Mouse (Mus musculus): ENCODE results near the gene Hist1h2ah.
A peak's percentile ranks its signal among the peaks of the same experiment; 100 is the strongest.

Hist1h2ah gene

GRCm38 (mm10) chr13:22008707-22009106 lies 26.7 kb downstream of the Hist1h2ah start:
- no peak for DNase-seq (ENCODE audit: low read depth, low spot score)

DNA sequence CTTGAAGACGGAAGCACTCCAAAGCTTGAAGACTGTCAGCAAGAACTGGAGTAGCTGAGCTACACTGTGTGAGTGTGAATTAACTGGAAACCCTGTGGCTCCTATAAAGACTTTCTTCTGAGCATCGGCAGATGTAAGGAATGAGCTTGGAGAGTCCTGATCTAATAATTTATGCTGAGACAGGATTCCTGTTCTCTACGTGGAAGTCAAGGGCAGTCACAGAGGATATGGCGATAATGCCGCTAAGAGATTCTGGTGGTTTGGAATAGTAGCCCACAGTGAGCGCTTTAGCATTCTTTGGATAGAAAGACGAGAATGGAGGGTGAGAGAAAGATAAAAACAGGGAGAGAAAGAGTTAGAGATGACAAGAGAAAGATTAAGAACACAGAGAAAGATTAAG lies 27.5 kb downstream of the Hist1h2ah start:
- DNase-seq (ENCODE audit: low read depth, low spot score), result no peak

- no peak for DNase-seq (ENCODE audit: low read depth, low spot score)
Measured at GRCm38 (mm10) chr13:22007121-22007510, 28.3 kb downstream of the Hist1h2ah start.

DNA sequence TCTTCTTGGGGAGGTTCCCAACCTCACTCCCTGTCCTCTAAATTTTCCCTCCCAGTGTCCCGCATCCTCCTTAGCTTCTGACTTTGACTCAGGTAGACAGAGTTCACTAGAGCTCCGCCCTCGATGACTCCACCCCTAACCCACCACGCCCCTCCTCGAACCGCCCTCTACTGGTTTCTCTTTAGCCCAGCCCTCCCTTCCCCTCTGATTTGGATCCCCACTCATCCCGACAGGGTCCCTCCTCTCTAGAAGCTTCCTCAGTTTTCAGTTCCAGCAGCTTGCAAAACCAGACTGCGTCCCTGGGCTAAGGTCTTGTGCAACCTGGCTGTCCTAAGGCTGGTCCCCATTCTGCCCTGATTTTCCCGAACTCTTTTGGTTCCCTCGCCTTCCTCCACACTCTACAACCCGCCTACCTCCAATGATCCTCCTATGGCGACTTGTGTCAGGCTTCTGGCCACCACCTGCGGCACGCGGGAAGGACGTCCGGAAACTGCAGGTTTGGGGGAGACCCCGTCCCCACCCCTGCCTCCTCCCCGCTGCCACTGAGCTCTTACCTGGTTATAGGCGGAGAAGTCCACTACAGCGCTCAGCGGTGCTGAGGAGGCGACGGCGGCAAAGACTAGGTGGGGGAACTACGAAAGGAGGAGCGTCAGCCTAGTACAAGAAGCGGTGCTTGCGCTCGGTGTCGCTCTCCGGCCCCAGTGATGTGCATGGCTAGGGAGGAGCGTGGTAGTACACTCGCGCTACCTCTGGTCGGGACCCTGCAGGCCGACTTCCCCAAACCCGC lies 28.8 kb downstream of the Hist1h2ah start:
- peak; percentile 75 for DNase-seq (ENCODE audit: low read depth, low spot score)

- DNase-seq (ENCODE audit: low read depth, low spot score), result peak; percentile 51
Measured at GRCm38 (mm10) chr13:22005605-22006333, 29.6 kb downstream of the Hist1h2ah start.

DNA sequence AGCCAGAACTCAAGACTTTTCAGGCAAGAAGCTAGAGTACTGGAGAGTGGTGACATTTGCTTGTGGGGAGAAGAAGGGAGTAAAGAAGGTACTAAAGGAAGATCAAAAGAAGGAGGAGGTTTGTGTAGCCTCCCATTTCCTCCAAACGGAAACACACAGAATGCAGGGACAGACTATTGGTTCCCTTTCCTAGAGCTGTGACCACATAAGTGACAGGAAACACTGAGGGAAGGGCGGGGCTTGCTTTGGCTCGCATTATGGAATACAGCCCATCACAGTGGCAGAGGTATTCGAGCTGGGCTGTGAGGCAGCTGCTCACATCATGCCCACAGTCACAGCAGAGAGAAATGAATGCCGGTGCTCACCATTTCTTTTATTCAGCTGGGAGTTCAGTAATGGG lies 33.5 kb downstream of the Hist1h2ah start:
- DNase-seq (ENCODE audit: low read depth, low spot score), result no peak

GRCm38 (mm10) chr13:22001346-22001745 lies 34.0 kb downstream of the Hist1h2ah start:
- DNase-seq (ENCODE audit: low read depth, low spot score), result no peak

DNA sequence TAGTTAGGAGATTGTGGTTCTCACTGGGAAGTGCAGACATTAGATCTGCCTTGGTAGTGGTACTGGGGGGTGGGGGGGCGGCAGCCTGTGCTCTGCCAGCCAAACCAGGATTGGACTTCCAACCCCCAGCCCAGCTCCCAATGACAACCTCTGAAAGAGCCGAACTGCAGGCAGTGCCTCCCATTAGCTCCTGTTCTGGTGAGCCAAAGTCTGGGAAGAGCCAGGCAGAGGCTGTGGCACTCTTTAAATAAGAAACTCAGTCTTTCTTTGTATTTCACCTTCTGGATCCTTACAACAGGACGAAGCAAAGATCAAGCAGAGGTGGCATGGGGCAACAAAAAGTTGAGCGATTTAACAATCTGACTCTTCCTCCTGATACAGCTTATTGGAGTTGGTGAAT lies 36.2 kb downstream of the Hist1h2ah start:
- no peak for DNase-seq (ENCODE audit: low read depth, low spot score)

DNA sequence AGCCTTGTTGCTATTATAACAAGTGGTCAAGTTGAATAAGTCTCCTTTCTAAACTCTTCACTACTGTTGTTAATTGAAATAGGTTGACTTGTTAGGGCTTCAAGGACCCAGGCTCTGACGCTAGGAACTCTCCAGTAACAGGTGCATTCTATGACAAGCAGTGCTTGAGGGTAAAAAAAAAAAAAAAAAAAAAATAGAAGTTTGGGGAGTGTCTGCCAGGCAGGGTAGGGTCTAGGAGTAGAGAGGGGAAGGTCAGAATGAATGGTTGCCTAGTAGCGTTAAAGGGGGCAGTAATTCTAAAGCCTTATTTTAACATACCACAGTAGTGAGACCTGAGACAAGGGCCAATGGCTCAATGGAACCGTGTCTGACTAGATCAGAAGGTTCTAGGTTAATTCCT lies 37.0 kb downstream of the Hist1h2ah start:
- DNase-seq (ENCODE audit: low read depth, low spot score), result no peak

- no peak for DNase-seq (ENCODE audit: low read depth, low spot score)
Measured at GRCm38 (mm10) chr13:21997821-21998220, 37.5 kb downstream of the Hist1h2ah start.

- DNase-seq (ENCODE audit: low read depth, low spot score), result no peak
Measured at GRCm38 (mm10) chr13:21997201-21997820, 38.1 kb downstream of the Hist1h2ah start.

- DNase-seq (ENCODE audit: low read depth, low spot score), result no peak
Measured at GRCm38 (mm10) chr13:21996840-21997185, 38.6 kb downstream of the Hist1h2ah start.

- DNase-seq (ENCODE audit: low read depth, low spot score), result peak; percentile 72
Measured at GRCm38 (mm10) chr13:21996101-21996839, 39.1 kb downstream of the Hist1h2ah start.

- DNase-seq (ENCODE audit: low read depth, low spot score), result peak; percentile 71
Measured at GRCm38 (mm10) chr13:21995331-21995914, 39.9 kb downstream of the Hist1h2ah start.

DNA sequence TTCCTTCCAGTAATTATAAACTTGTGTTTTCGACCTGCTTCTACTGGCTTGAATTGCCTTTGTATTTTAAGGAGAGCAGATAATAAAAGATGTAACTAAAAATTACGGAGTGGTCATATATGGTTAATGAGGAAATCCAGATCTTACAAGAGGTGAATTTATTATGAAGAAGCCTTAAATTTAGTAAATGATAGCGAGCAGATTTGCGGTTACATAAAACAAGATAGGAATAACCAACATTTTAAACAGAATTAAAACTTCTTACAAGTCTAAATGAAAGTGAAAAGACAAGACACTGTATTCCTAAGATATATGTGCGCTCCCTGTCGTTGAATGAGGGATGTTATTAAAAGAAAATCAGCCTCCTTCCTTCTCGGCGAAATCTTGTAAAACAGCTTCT lies 40.5 kb downstream of the Hist1h2ah start:
- DNase-seq (ENCODE audit: low read depth, low spot score), result no peak

GRCm38 (mm10) chr13:21993957-21994738 lies 41.2 kb downstream of the Hist1h2ah start:
- peak; percentile 88 for DNase-seq (ENCODE audit: low read depth, low spot score)

- DNase-seq (ENCODE audit: low read depth, low spot score), result no peak
Measured at GRCm38 (mm10) chr13:21992550-21992949, 42.8 kb downstream of the Hist1h2ah start.
